Mouse (Mus musculus): ENCODE results near the gene Rap1a.

GRCm38 (mm10) chr3:105707590-105707989 is 93.5 kb downstream of the Rap1a start:
- TF ChIP-seq GATA1 (IDR thresholded peaks at IDR 0.05; ENCODE audit: low read length) (no peak), TAL1 (IDR thresholded peaks at IDR 0.05; ENCODE audit: low read length) (no peak)
